Mouse (Mus musculus) brain, embryonic 14.5 days (tissue): ENCODE data around the gene Rcor2.

ENCODE experiments used
- CTCF ChIP-seq: fragments of 200-500 bp; IDR thresholded peaks from 2 replicates; pipeline ENCODE4 v1.5.1; 2012; ENCODE audit warnings: inconsistent platforms, mild to moderate bottlenecking, moderate library complexity, borderline replicate concordance; ENCODE audit not compliant: insufficient read depth, insufficient read length; ENCODE audit errors: extremely low read depth
- POLR2A ChIP-seq: fragments of 200-500 bp; IDR thresholded peaks from 2 replicates; pipeline ENCODE4 v1.6.1; 2012; ENCODE audit warnings: mild to moderate bottlenecking, inconsistent platforms, borderline replicate concordance; ENCODE audit not compliant: poor library complexity, insufficient read depth, insufficient read length, severe bottlenecking; ENCODE audit errors: extremely low read depth

DNA sequence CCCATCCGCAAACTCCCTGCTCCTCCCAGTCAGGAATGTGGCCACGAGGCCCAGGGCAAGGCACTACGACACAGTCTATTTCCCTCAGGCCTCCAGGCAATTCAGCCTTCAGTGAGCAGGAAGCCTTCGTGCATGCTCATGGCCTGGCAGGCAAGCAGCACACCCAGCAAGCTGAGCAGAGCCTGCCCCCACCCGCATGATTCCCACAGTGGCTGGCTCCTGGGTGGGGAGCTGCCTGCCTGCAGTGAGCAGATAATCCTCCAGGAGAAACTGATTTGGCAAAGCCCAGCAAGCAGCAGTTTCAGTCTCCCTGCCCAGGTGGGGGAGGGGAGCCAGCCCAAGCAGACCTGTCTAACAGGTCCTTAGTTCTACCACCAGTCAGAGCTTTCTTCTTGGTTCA, 43.6 kb downstream of the Rcor2 start:
- TF ChIP-seq POLR2A (no peak), CTCF (no peak)
